Mouse (Mus musculus): ENCODE results near the gene Crtc1. TPM values are rescaled to one million over a fixed set of nuclear protein-coding genes. Genes with fewer than 3 reads are reported as not detected.
A peak's percentile ranks its signal among the peaks of the same experiment; 100 is the strongest.

The Crtc1 gene
- total RNA-seq, 2 experiments from 2014 or later: 10.3 to 10.6 TPM

GRCm38 (mm10) chr8:70432991-70433536 lies 6.3 kb downstream of the Crtc1 start:
- intact Hi-C loops (cut with DNase I): no loop called here
- DNase-seq (ENCODE audit: low spot score): no peak

- intact Hi-C loops (cut with DNase I): no loop called here
- no peak for DNase-seq (ENCODE audit: low spot score)
Measured at GRCm38 (mm10) chr8:70431213-70431612, 8.2 kb downstream of the Crtc1 start.

GRCm38 (mm10) chr8:70426300-70426907 lies 13.0 kb downstream of the Crtc1 start:
- DNase-seq (ENCODE audit: low spot score): no peak
- intact Hi-C loops (cut with DNase I): no loop called here

- intact Hi-C loops (cut with DNase I): no loop called here
- no peak for DNase-seq (ENCODE audit: low spot score)
Measured at GRCm38 (mm10) chr8:70422722-70423121, 16.7 kb downstream of the Crtc1 start.

- no peak for DNase-seq (ENCODE audit: low spot score)
- intact Hi-C loops (cut with DNase I): no loop called here
Measured at GRCm38 (mm10) chr8:70421349-70422104, 17.9 kb downstream of the Crtc1 start.

GRCm38 (mm10) chr8:70419879-70420643 lies 19.3 kb downstream of the Crtc1 start:
- intact Hi-C loops (cut with DNase I): no loop called here
- no peak for DNase-seq (ENCODE audit: low spot score)

- DNase-seq (ENCODE audit: low spot score): peak; percentile 23
- intact Hi-C loops (cut with DNase I): no loop called here
Measured at GRCm38 (mm10) chr8:70418954-70419353, 20.4 kb downstream of the Crtc1 start.

GRCm38 (mm10) chr8:70417914-70418313 lies 21.5 kb downstream of the Crtc1 start:
- intact Hi-C loops (cut with DNase I): no loop called here
- no peak for DNase-seq (ENCODE audit: low spot score)

GRCm38 (mm10) chr8:70416941-70417340 lies 22.4 kb downstream of the Crtc1 start:
- no peak for DNase-seq (ENCODE audit: low spot score)
- intact Hi-C loops (cut with DNase I): no loop called here

- intact Hi-C loops (cut with DNase I): no loop called here
- no peak for DNase-seq (ENCODE audit: low spot score)
Measured at GRCm38 (mm10) chr8:70415540-70416451, 23.6 kb downstream of the Crtc1 start.

GRCm38 (mm10) chr8:70414310-70414946 lies 25.0 kb downstream of the Crtc1 start:
- intact Hi-C loops (cut with DNase I): no loop called here
- no peak for DNase-seq (ENCODE audit: low spot score)

GRCm38 (mm10) chr8:70410281-70410680 lies 29.1 kb downstream of the Crtc1 start:
- intact Hi-C loops (cut with DNase I): no loop called here
- DNase-seq (ENCODE audit: low spot score): no peak

- DNase-seq (ENCODE audit: low spot score): peak; percentile 8
- intact Hi-C loops (cut with DNase I): no loop called here
Measured at GRCm38 (mm10) chr8:70409455-70409871, 29.9 kb downstream of the Crtc1 start.

- DNase-seq (ENCODE audit: low spot score): no peak
- intact Hi-C loops (cut with DNase I): no loop called here
Measured at GRCm38 (mm10) chr8:70409019-70409418, 30.4 kb downstream of the Crtc1 start.

GRCm38 (mm10) chr8:70408301-70408700 lies 31.1 kb downstream of the Crtc1 start:
- intact Hi-C loops (cut with DNase I): no loop called here

GRCm38 (mm10) chr8:70406427-70407069 lies 32.8 kb downstream of the Crtc1 start:
- intact Hi-C loops (cut with DNase I): no loop called here
- no peak for DNase-seq (ENCODE audit: low spot score)

More at GRCm38 (mm10) chr8:70408301-70408700, 31.1 kb downstream of the Crtc1 start:
- no peak for DNase-seq (ENCODE audit: low spot score)

GRCm38 (mm10) chr8:70405189-70405588 lies 34.2 kb downstream of the Crtc1 start:
- DNase-seq (ENCODE audit: low spot score): no peak
- intact Hi-C loops (cut with DNase I): no loop called here

GRCm38 (mm10) chr8:70404212-70404611 lies 35.2 kb downstream of the Crtc1 start:
- DNase-seq (ENCODE audit: low spot score): no peak
- intact Hi-C loops (cut with DNase I): no loop called here

All from heart, postnatal 25 days (tissue).